Mouse (Mus musculus) liver, adult 2 months (tissue): Measurements from ENCODE around the gene Creg1. TPM values are rescaled to one million over a fixed set of nuclear protein-coding genes. Genes with fewer than 3 reads are reported as not detected.
A peak's percentile ranks its signal among the peaks of the same experiment; 100 is the strongest.

Experiments
- DNase-seq: peaks from one replicate; pipeline ENCODE4 v3.0.0-alpha.2; 2011; ENCODE audit warnings: low read depth, low spot score; ENCODE audit errors: extremely low read depth
- H3K27ac ChIP-seq: fragments of 200-500 bp; replicated peaks from 2 replicates; pipeline ENCODE4 v1.5.1; 2012; ENCODE audit warnings: low read depth, mild to moderate bottlenecking, control low read depth, inconsistent platforms, low read length; ENCODE audit not compliant: insufficient read depth
- H3K27me3 ChIP-seq: fragments of 200-500 bp; 2 replicates; pipeline ENCODE4 v1.6.1; 2012; ENCODE audit warnings: mild to moderate bottlenecking, moderate library complexity, low read length, inconsistent platforms; ENCODE audit not compliant: control insufficient read depth, insufficient read depth
- H3K36me3 ChIP-seq: fragments of 200-500 bp; 2 replicates; pipeline ENCODE4 v1.6.1; 2012; ENCODE audit warnings: low read length, inconsistent platforms; ENCODE audit not compliant: control insufficient read depth, insufficient read depth
- H3K4me1 ChIP-seq: fragments of 200-500 bp; 2 replicates; pipeline ENCODE4 v1.6.1; 2011; ENCODE audit warnings: low read length; ENCODE audit not compliant: control insufficient read depth, insufficient read depth
- H3K4me3 ChIP-seq: fragments of 200-500 bp; 2 replicates; pipeline ENCODE4 v1.5.1; 2011; ENCODE audit warnings: low read depth, mild to moderate bottlenecking, control low read depth, low read length, moderate library complexity; ENCODE audit not compliant: insufficient read depth
- H3K79me2 ChIP-seq: fragments of 200-500 bp; 2 replicates; pipeline ENCODE4 v1.6.1; 2012; ENCODE audit warnings: inconsistent platforms, mild to moderate bottlenecking, low read length, moderate library complexity; ENCODE audit not compliant: control insufficient read depth, insufficient read depth
- H3K9ac ChIP-seq: fragments of 200-500 bp; 2 replicates; pipeline ENCODE4 v1.6.1; 2012; ENCODE audit warnings: low read depth, mild to moderate bottlenecking, control low read depth, inconsistent platforms, low read length
- CTCF ChIP-seq: fragments of 200-500 bp; IDR thresholded peaks from 2 replicates; pipeline ENCODE4 v1.5.1; 2011; ENCODE audit warnings: low read depth, low read length, control low read depth
- POLR2A ChIP-seq: fragments of 200-500 bp; IDR thresholded peaks from 2 replicates; pipeline ENCODE4 v1.6.1; 2011; ENCODE audit warnings: low read length, control low read depth; ENCODE audit not compliant: insufficient read depth; ENCODE audit errors: extremely low read depth
- WGBS: fragments of 180-500 bp; shearing (Covaris S2); methylation state at CpG from one replicate; pipeline ENCODE4 v1.1.7; 2018; 5-methylcytosine and 5-hydroxymethylcytosine counted together
- polyA plus RNA-seq: library from polyadenylated mRNA; depleted of rRNA; stranded (reverse); fragments of >200 nt; gene quantifications from 2 replicates; pipeline ENCODE4 v1.2.3, GENCODE M21; 2012; rRNA removed
- total RNA-seq: library from RNA; depleted of rRNA; stranded (reverse); fragments of >200 nt; gene quantifications from 2 replicates; pipeline ENCODE4 v1.2.3, GENCODE M21; 2014; rRNA removed

Creg1 gene
- total RNA-seq (414 and 570 TPM in 2 replicates), polyA plus RNA-seq (420 and 447 TPM in 2 replicates)

- Histone ChIP-seq H3K79me2 (peaks cover 14% of the 10 kb centered on the region; the same call in 1 of the 2 replicates), H3K27ac (peak within 1 kb of the TSS; percentile 96), H3K4me1 (peaks cover 16% of the 10 kb centered on the region), H3K36me3 (no peaks in the 10 kb centered on the region), H3K9ac (peak within 1 kb of the TSS; percentile 99), H3K27me3 (no peaks in the 10 kb centered on the region), H3K4me3 (peak within 1 kb of the TSS; percentile 91)
- WGBS, result under 1% methylated on average over 57 of the region's 57 CpGs
- peak; percentile 95 for DNase-seq
- TF ChIP-seq CTCF (no peak), POLR2A (peak; percentile 99)
These were observed at the start of gene Creg1 for GRCm38 (mm10) chr1:165763635-165764372. Creg1 (plus strand) TSS chr1:165763746.

GRCm38 (mm10) chr1:165713798-165714197, 49.7 kb upstream of the Creg1 start:
- TF ChIP-seq POLR2A (no peak), CTCF (no peak)
- no peak overlapping the region for H3K27ac ChIP-seq
- DNase-seq, result no peak
- H3K79me2 ChIP-seq, result no peaks in the 10 kb centered on the region
- no peaks in the 10 kb centered on the region for H3K36me3 ChIP-seq
- H3K9ac ChIP-seq, result no peak overlapping the region
- no peaks in the 10 kb centered on the region for H3K27me3 ChIP-seq
- WGBS, result 88% methylated on average over 5 of the region's 5 CpGs
- H3K4me1 ChIP-seq, result peaks cover 2% of the 10 kb centered on the region; the same call in 1 of the 2 replicates
- H3K4me3 ChIP-seq, result no peak overlapping the region

- no peaks in the 10 kb centered on the region for H3K27me3 ChIP-seq
- WGBS, result 88% methylated on average over 4 of the region's 4 CpGs
- peaks cover 2% of the 10 kb centered on the region; the same call in 1 of the 2 replicates for H3K4me1 ChIP-seq
- H3K9ac ChIP-seq, result no peak overlapping the region
- no peak for DNase-seq
- H3K36me3 ChIP-seq, result no peaks in the 10 kb centered on the region
- TF ChIP-seq POLR2A (no peak), CTCF (no peak)
- no peak overlapping the region for H3K27ac ChIP-seq
- no peaks in the 10 kb centered on the region for H3K79me2 ChIP-seq
- no peak overlapping the region for H3K4me3 ChIP-seq
These were observed 47.1 kb upstream of the Creg1 start for GRCm38 (mm10) chr1:165716426-165716825.

GRCm38 (mm10) chr1:165717711-165718542, 45.6 kb upstream of the Creg1 start:
- Histone ChIP-seq H3K27ac (peak overlapping the region; percentile 70), H3K4me1 (peaks cover 2% of the 10 kb centered on the region; the same call in 1 of the 2 replicates), H3K9ac (peak overlapping the region; percentile 2; the same call in 1 of the 2 replicates), H3K27me3 (no peaks in the 10 kb centered on the region), H3K79me2 (no peaks in the 10 kb centered on the region), H3K4me3 (no peak overlapping the region), H3K36me3 (no peaks in the 10 kb centered on the region)
- 44% methylated on average over 11 of the region's 11 CpGs for WGBS
- peak; percentile 67 for DNase-seq
- TF ChIP-seq POLR2A (no peak), CTCF (no peak)

- 63% methylated on average over 15 of the region's 15 CpGs for WGBS
These were observed 44.9 kb upstream of the Creg1 start for GRCm38 (mm10) chr1:165718543-165719105.

More at GRCm38 (mm10) chr1:165718543-165719105, 44.9 kb upstream of the Creg1 start:
- H3K9ac ChIP-seq, result peak overlapping the region; percentile 2; the same call in 1 of the 2 replicates
- H3K4me3 ChIP-seq, result peak overlapping the region; percentile 8
- no peak for TF ChIP-seq CTCF
- TF ChIP-seq POLR2A, result no peak
- peaks cover 2% of the 10 kb centered on the region; the same call in 1 of the 2 replicates for H3K4me1 ChIP-seq
- H3K27me3 ChIP-seq, result no peaks in the 10 kb centered on the region
- peak; percentile 15 for DNase-seq
- no peaks in the 10 kb centered on the region for H3K79me2 ChIP-seq
- peak overlapping the region; percentile 67 for H3K27ac ChIP-seq
- no peaks in the 10 kb centered on the region for H3K36me3 ChIP-seq
